Mouse (Mus musculus) cerebellum, postnatal 14 days (tissue): ENCODE data around the gene Gtf3c1.

ENCODE experiments used
- DNase-seq, 2 experiments: peaks; one replicate each; pipeline ENCODE4 v3.0.0; 2021; ENCODE audit warnings: mixed read lengths in 2 of 2

The Gtf3c1 gene

DNA sequence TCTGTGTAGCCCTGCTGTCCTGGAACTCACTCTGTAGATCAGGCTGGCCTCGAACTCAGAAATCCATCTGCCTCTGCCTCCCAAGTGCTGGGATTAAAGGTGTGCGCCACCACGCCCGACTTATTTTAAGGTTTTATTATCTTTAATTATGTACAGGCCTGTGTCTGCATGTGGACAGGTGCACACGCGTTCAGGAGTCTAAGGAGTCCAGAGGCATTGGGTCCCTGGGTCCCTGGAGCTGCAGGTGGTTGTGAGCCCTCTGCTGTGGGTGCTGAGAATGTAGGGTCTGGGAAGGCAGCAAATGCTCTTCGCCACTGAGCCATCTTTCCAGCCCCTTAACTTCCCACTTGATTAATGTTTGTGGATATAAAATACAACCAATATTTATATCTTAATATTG, 92.1 kb downstream of the Gtf3c1 start:
- no peak for DNase-seq

DNA sequence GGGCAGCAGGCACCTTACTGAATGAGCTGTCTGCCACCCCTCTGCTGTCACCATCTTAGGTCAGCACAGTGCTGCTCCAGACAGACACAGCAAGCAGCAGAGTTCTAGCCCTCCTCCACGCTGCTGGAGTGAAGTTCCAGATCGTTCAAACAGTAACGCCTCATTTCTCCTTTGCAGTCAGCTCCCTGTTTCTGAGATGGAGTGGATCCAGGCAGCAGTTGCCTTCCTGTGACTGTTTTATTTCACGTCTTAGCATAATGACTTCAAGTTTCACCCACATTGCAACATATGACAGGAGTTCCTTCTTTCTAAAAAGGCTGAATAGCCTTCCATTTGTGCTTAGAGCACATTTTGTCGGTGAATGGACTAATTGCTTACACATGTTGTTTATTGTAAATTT, 94.0 kb downstream of the Gtf3c1 start:
- no peak for DNase-seq

DNA sequence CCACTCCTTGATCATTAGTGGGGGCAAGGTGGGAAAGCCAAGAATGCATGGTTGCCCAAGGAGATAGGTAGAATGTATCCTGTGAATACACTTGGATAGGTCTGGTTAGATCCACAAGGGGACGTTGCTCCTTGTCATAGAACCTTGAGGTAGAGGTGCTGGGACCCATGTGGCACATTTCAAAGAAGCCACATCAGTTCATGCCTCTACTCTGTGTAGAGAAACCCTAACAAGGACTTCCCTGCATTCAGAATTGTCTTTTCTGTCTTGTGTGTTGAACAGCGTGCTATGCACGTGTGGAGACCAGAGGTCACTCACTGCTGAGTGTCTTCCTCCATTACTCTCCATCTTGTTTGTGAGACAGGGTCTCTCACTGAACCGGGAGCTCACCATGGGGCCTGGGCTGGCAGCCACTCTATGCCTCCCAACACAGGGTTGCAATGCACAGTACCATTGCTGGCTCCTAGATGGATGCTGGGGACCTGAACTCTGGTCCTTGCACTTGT, 99.3 kb downstream of the Gtf3c1 start:
- no peak for DNase-seq

DNA sequence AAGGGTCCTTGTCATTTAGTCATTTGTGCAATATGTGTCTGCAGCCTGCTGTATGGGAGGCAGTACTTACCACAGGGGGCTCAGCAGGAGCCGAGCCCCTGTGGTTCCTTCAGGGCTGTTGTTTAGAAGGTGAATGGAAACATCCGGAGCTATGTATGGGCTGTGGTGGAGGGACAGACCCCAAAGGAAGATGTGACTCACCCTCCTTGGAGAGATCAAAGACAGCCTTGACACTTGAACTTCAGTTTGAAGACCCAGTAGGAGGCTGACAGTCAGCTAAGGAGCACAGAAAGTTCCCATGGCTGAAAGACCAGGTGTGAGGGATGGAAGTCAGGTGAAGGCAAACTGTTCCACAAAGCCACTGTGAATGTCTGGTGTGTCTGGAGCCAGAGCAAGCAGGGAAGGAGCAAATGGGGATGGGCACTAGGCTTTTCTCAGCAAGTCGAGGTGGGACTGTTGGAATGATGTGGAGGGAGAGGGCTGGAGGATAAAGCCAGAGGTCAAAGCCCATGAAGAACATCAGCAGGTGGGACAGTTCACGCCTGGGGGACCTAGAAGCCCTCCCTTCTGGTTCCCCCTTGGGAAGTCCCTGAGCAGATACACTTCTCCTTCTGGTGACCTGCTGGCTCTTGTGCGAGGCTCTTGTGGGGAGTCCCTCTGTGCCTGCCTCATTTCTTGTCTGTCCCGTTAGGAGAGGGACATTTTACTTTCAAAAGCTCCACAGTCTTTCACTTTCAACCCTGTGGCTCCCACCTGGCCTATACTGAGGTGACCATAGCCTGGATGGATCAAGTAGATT, 100.0 kb downstream of the Gtf3c1 start:
- no peak for DNase-seq

DNA sequence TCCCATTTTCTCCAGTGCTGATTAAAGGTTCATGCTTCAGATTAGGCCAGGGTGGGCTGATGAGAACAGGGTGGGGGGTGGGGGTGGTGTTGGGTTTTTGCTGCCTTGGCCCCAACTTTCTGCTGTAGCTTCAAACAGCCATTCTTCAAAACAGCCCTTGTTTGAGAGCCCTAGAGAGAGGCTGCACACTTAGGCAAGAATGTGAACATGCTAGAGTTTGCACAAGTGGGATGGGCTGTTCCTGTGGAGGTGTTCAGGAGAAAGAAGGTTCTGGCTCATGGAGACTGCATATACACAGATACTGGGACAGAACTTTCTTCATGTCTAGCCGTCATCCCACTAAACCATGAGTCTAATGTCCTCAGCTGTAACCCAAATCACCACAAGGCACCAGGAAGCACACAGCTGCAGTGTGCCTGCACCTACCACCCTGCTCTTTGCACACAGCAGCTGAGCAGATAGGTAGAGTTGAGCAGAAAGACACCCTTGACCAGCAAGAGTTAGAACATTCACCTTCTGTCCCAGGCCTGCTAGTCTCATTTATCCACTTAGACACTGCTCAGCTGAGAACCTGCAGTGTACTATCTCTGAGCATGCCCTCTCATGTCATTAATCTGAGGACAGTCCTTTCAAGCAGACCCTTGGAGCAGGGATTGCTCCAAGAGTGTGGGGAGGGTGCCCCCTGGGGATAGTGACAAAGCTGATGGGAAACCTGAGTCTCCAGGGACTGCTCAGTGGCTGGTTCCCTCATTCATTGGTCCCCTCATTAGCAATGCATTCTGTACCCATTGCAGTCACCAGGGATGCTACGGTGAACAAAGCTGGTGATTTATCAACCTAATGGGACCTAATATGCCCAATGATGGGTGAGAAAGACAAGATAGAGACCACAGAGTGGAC, 101.1 kb downstream of the Gtf3c1 start:
- DNase-seq = no peak

DNA sequence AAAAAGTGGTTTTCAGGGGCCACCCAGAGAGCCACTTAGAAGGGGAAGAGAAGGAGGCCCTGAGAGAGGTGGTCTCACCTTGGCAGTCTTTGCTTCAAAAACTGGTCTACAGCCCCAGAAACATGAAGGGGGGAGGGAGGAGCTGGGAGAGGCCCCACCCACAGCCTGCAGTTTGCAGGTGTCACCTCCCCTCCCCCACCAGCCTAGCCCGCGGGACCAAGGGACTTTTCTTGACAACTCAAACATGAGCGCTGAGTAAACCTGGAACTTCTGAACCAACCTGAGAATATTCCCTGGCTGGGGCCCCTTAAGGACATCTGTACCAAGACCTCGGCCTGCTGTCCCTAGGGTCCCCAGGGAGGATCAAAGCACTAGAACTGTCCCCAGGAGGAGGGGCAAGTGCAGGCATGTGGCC, 101.8 kb downstream of the Gtf3c1 start:
- DNase-seq = no peak

DNA sequence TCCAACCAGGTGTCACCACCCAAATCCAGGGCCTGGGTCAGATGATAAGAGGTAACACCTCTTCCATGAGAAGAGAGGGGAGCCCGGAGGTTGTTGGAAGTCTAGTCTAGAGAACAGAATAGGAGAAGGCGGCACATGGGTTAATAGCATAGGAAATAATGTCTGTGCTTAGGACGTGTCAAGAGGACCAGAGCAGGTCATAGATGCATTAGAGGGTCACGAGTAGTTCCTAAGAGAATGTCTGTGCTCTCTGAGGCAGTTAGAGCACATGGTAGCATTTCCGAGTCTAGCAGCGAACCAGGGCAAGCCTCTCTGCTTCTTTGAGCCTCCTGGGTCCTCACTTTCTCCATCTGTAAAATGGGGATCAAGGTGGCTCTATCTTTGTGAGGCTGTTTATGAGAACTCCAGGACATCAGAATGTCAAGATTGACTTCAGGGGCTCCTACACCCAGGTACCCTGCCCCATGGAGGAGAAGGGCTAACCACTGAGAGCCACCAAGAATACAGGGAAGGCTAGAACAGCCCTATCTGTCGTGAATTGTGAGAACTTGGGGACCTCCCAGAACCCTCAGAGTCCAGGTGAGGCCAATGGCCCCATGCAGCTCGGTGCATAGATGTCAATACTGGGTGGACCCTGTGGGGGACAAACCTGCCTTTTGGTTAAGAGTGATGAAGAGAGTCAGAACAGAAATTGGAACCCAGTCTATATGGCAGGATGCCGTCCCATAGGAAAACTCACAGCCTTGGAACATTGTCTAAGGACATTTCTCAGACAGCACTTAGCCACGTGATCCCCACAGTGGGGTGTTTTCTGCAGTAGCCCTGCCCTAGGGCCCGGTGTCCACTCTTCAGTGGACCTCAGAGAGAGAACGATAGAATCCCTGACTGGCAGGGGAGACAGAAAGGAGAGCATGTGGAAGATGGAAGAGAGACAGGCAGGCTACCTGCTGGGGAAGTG, 102.9 kb downstream of the Gtf3c1 start:
- no peak for DNase-seq

DNA sequence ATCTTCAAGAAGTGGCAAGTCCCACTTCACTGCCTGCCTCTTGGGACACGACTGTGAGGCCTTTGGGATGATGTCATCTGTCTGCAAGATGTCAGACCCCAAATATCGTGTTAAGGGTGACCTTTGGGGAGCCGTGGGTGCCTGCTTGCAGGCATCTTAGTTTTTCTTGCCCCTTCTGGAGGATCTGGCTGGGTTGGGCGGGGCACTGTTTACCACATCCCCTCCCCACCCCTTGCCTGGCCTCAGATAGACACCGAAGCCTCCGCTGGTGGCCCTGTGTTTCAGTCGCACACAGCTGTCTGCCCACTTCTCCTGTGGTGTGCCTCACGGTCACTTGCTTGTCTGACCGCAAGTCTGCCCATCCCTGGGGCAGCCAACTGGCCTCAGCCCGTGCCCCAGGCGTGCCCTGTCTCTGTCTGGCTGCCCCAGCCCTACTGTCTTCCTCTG, 104.4 kb downstream of the Gtf3c1 start, which contains the start of gene Il21r:
Gene Il21r (plus strand): TSS at position 245 of the 447 bp plus-strand sequence.
- no peak for DNase-seq

DNA sequence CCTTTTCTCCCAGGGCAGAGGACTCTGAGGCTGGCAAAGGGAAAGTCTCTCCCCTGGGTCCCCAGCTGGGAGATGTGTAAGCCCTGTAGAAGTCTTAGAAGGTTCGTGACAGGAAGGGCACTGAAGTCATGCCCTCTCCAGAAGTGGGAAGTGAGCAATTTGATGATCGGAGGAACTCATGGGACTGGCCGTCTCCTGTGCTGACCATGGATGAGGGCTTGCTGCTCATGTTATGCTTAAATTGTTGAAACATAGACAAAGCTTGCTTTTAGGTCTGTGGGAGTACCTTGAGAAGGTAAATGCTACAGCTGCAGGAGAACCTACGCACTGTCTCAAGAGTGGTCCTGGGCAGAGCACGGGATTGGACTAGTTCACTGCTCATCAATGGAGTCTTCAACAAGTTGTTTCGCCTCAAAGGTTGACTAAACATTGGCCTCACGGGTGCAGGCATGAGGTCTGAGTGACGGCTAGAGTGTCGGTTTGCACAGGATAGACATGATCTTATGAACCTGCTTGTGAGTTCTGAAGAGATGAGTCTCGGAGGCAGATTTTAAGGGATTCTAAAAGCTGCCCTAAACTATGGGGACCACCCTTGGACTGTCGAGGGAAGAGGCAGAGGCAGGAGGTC, 105.6 kb downstream of the Gtf3c1 start:
- no peak for DNase-seq

DNA sequence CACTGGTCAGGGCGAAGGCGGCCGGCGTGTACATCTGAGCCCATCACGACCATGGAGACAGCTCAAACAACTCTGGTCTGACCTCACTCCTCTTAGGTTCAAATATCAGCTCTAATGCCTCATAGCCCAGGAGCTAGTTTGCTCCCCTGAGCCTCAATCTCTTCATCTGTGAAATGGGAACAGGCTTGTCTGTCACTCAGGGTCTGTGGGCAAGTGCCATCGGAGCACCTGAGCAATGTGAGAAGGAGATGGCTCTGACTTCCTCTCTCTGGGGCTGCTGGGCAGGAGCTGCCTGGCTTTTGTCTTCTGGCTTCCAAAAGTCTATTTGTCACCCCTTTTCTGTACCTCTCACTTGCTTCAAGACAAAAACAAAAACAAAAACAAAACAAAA, 106.3 kb downstream of the Gtf3c1 start:
- DNase-seq = no peak

DNA sequence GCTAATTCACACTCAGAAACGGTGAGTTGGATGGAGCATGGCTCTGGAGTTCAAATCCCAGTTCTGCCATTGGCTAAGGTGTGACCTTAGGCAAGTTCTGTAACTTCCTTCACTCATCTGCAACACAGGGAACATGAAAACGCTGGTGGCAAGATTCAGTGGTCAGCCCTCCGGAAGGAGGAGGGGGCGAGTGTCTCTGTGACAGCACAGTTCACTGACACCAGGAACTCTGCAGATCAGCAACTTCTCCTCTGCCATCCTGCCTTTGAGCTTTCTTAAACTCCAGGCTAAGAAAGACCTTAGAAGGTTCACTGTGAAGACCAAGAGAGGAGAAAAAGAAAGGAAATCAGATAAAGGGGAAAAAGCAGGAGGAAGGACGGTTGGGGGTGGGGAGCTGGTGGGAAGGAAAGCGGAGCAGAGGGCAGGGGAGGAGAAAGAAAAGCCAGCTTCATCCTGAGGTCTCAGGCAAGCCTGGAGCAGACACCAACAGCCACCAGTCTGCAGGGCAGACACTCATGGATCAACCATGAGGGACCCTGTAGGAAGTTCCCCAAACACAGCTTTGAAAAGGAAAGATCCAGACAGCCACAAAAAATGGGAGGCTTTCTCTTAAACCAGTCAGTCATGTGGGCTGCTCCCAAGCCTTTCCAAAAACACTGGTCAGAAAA, 106.8 kb downstream of the Gtf3c1 start:
- no peak for DNase-seq

DNA sequence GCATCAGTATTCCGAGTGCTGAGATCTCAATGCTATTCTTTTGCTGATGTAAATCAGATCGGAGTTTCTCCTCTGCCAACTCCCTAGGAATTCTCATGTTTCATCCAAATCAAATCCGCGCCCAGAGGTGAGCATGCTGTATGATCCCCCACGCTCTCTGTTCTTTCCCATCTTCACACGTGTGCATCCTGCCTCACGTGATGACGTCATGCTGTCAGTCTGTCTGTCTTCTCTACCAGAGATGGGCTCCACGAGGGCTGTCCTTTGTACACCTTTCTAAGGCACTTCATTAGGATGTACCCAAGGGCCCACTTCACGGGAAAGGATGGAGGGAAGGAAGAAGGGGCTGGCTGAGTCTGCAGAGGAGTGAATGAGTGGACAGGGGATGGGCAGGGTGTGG, 107.4 kb downstream of the Gtf3c1 start:
- DNase-seq = no peak

DNA sequence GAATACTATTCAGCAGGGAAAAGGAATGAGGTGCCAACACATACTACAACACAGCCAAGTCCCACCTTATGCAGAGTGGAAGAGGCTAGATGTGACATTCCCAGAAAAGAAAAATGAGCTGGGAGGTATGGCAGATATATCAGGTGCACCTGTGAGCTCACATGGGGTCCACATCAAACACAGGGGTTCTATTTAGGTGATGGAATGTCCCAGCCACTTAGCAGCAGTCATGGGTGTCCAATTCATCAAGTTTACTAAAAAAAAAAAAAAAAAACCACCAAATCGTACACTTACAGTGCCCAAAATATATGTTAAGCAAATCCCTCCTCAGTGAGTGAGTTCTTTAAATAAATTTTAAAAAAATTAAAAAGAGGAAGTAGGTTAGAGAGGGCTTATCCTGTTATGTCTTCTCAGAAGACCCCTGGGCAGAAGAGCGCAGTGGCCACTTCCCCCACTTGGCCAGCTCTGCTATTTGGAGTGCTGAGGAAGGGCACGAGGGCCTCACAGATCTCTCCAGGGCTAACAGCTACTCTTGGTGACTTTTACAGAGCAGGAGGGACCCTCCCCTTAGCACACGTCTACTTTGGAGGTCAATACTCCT, 108.1 kb downstream of the Gtf3c1 start:
- DNase-seq = no peak

DNA sequence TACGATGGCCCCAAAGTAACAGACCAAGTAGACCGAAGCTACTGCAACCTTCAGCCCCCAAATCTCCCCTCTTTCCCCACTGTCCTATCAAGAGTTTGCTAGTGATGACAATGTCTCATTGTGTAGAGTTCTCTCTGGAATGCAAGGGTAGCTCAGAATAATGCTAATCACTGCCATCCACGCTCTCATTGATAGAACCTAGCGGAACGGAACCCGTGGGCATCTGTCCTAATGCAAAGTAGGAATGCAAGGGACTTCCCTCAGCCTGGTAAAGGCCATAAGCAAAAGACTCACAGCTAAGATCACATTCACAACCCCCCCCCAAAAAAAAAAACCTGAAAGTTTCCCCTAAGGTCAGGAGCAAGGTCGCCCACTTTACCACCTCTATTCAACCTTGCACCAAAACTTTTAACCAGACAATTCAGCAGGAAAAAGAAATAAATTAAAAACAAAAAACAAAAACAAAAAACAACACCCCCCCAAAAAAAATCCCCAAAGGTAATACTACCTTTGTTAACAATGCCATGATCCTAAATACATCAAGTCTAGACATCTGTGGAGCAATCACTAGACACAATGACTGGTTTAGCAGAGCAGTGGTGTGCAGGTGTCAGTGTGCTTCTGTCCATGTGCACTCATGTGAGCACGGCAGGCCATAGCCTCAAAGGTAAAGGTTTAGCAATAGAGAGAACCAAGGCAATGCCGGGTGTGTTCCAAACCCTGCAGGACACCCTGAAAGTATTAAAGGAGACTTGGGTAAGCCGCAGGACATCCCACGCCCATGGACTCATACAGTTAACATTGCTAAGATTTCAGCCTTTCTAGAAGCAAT, 109.8 kb downstream of the Gtf3c1 start:
- no peak for DNase-seq

DNA sequence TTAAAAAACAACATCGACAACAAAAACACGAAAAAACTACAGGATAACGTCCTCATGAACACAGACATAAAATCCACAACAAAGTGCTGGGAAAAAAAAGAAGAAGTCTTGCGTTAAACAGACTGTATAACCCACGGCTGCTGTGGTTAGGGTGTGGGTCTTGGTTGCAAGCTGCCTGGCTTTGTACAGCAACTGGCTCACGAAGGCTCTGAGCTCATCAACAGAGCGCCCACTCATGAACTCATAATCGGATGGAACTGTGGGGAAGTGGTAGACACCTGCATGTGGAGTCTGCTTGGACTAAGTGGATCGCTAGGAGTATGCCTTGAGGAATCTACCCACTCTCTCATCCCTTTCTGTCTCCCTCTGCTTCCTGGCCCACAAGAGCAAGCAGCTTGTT, 110.5 kb downstream of the Gtf3c1 start:
- no peak for DNase-seq

DNA sequence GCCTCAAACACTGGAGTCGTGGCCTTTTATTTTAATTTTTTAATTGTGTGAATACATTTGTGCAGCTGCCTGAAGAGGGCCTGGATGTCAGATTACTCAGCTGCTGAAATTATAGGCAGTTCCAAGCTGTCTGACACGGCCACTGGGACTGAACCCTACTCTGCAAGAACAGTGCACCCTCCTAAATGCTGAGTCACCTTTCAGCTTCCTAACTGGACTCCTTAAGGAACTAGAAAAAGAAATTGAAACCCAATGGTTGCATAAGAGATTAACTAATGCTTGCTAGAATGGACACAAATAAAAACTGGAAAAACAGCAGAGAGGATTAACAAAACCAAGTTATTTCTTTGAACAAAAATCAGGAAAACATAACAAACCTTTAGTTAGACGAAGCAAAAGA, 111.2 kb downstream of the Gtf3c1 start:
- no peak for DNase-seq

DNA sequence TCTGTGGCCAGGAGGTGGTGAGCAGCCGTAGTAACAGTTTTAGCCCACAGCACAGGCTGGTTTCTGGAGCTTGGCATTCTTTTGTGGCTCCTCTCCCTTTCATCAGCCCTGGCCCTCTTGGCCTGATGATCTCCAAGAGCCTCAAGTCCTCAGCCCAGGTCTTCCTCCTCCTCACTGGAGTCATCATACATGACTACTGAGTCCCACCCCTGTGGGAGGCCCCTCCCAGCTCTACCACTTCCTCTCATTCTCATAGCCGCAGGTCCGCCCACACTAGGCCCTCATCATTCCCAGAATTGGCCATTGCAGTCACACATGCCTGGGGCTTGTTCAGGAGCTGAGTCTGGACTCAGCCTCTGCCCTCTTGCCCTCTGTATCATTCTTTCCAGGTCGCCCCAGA, 113.7 kb downstream of the Gtf3c1 start:
- DNase-seq = no peak
